Mouse (Mus musculus): Measurements from ENCODE around the gene Gtpbp1. TPM values are rescaled to one million over a fixed set of nuclear protein-coding genes. Genes with fewer than 3 reads are reported as not detected.

Gtpbp1 gene
- polyA plus RNA-seq, 1 experiment from 2014 or later, result 26.2 TPM

GRCm38 (mm10) chr15:79750266-79750665 lies 59.6 kb downstream of the Gtpbp1 start:
- H3K4me2 ChIP-seq (ENCODE audit: low read depth, low read length), result no peak overlapping the region
- H3K4me1 ChIP-seq (ENCODE audit: control insufficient read depth, low read depth, low read length), result no peaks in the 10 kb centered on the region
- H3K27ac ChIP-seq (ENCODE audit: low read length), result no peak overlapping the region
- H3K27me3 ChIP-seq (ENCODE audit: control insufficient read depth, insufficient read depth, low read depth, low read length), result no peaks in the 10 kb centered on the region
- no peak for ATAC-seq (ENCODE audit: low read depth)
- no peak overlapping the region for H3K4me3 ChIP-seq (ENCODE audit: low read depth, low read length)
- 73% methylated on average over 8 of the region's 8 CpGs for WGBS (ENCODE audit: insufficient replicate concordance)
- H3K9ac ChIP-seq (ENCODE audit: low read depth, low read length), result no peak overlapping the region
- no peaks in the 10 kb centered on the region for H3K36me3 ChIP-seq (ENCODE audit: control insufficient read depth, insufficient read depth)
- H3K9me3 ChIP-seq (replicated peaks; ENCODE audit: control insufficient read depth, low read length), result no peaks in the 10 kb centered on the region

DNA sequence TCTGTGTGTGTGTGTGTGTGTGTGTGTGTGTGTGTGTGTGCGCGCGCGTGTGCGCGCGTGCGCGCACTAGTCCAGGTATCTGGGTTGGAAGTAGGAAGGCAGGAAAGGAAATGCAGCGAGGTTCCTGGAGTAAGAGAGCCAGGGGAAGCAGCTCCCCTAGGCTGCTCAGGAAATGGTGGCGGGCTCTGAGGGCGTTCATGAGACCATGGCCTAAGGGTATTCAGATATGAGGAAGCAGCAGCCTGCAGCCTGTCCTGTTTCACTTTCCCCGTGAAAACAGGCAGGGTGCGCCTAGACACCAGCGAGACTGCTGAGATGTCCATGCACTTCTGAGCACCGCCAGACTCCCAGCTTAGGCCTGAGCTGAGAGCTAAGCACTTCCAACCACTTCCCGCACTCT lies 61.1 kb downstream of the Gtpbp1 start:
- Histone ChIP-seq H3K4me1 (ENCODE audit: control insufficient read depth, low read depth, low read length) (no peaks in the 10 kb centered on the region), H3K4me2 (ENCODE audit: low read depth, low read length) (no peak overlapping the region), H3K4me3 (ENCODE audit: low read depth, low read length) (no peak overlapping the region), H3K9ac (ENCODE audit: low read depth, low read length) (no peak overlapping the region), H3K27me3 (ENCODE audit: control insufficient read depth, insufficient read depth, low read depth, low read length) (no peaks in the 10 kb centered on the region), H3K27ac (ENCODE audit: low read length) (no peak overlapping the region), H3K36me3 (ENCODE audit: control insufficient read depth, insufficient read depth) (no peaks in the 10 kb centered on the region), H3K9me3 (replicated peaks; ENCODE audit: control insufficient read depth, low read length) (no peaks in the 10 kb centered on the region)
- 60% methylated on average over 17 of the region's 17 CpGs for WGBS (ENCODE audit: insufficient replicate concordance)
- ATAC-seq (ENCODE audit: low read depth), result no peak

- 17% methylated on average over 11 of the region's 11 CpGs for WGBS (ENCODE audit: insufficient replicate concordance)
- no peak for ATAC-seq (ENCODE audit: low read depth)
- Histone ChIP-seq H3K9me3 (replicated peaks; ENCODE audit: control insufficient read depth, low read length) (no peaks in the 10 kb centered on the region), H3K27me3 (ENCODE audit: control insufficient read depth, insufficient read depth, low read depth, low read length) (no peaks in the 10 kb centered on the region), H3K36me3 (ENCODE audit: control insufficient read depth, insufficient read depth) (no peaks in the 10 kb centered on the region), H3K4me2 (ENCODE audit: low read depth, low read length) (no peak overlapping the region), H3K9ac (ENCODE audit: low read depth, low read length) (no peak overlapping the region), H3K27ac (ENCODE audit: low read length) (no peak overlapping the region), H3K4me1 (ENCODE audit: control insufficient read depth, low read depth, low read length) (no peaks in the 10 kb centered on the region), H3K4me3 (ENCODE audit: low read depth, low read length) (no peak overlapping the region)
These were observed 62.2 kb downstream of the Gtpbp1 start for GRCm38 (mm10) chr15:79752742-79753419.

DNA sequence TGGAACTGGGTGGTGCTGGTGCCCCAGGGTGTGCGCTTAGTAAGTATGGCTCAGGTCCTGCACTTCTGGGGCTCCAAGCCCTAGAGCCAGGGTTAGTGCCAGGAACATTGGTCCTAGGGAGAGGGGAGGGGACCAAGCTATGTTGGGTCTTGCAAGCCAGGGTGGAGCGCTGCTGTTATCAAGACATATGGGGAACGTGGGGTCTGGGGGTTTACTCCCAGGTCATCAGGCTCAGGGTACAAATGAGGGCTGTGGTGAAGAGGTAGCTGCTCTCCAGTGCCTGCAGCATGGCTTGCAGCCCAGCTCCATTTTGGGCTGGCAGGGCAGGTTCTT lies 62.7 kb downstream of the Gtpbp1 start:
- Histone ChIP-seq H3K27ac (ENCODE audit: low read length) (no peak overlapping the region), H3K4me1 (ENCODE audit: control insufficient read depth, low read depth, low read length) (no peaks in the 10 kb centered on the region), H3K9ac (ENCODE audit: low read depth, low read length) (no peak overlapping the region), H3K27me3 (ENCODE audit: control insufficient read depth, insufficient read depth, low read depth, low read length) (no peaks in the 10 kb centered on the region), H3K4me3 (ENCODE audit: low read depth, low read length) (no peak overlapping the region), H3K4me2 (ENCODE audit: low read depth, low read length) (no peak overlapping the region), H3K9me3 (replicated peaks; ENCODE audit: control insufficient read depth, low read length) (no peaks in the 10 kb centered on the region), H3K36me3 (ENCODE audit: control insufficient read depth, insufficient read depth) (no peaks in the 10 kb centered on the region)
- 78% methylated on average over 3 of the region's 3 CpGs for WGBS (ENCODE audit: insufficient replicate concordance)
- ATAC-seq (ENCODE audit: low read depth), result no peak

DNA sequence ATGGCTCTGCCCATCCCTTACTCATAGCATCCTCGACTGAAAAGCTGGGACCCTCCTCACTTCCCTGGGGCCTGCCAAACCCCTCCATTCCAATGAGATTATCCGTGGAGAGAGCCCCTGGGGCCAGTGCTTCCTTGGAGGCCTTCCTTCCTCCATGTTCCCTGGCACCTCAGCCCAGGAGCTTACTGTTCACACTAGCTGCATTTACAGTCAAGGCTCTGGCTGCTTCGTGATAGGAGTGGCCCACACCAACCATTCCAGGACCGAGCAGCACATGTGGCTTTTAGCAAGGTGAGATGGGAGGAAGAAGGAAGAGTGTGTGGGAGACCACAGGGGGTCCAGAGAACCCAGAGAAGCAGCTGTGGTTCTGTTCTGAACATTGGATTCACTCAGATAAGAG lies 63.2 kb downstream of the Gtpbp1 start:
- no peak for ATAC-seq (ENCODE audit: low read depth)
- Histone ChIP-seq H3K27ac (ENCODE audit: low read length) (no peak overlapping the region), H3K9ac (ENCODE audit: low read depth, low read length) (no peak overlapping the region), H3K36me3 (ENCODE audit: control insufficient read depth, insufficient read depth) (no peaks in the 10 kb centered on the region), H3K4me3 (ENCODE audit: low read depth, low read length) (no peak overlapping the region), H3K9me3 (replicated peaks; ENCODE audit: control insufficient read depth, low read length) (no peaks in the 10 kb centered on the region), H3K4me2 (ENCODE audit: low read depth, low read length) (no peak overlapping the region), H3K27me3 (ENCODE audit: control insufficient read depth, insufficient read depth, low read depth, low read length) (no peaks in the 10 kb centered on the region), H3K4me1 (ENCODE audit: control insufficient read depth, low read depth, low read length) (no peaks in the 10 kb centered on the region)
- WGBS (ENCODE audit: insufficient replicate concordance), result 45% methylated on average over 4 of the region's 4 CpGs

GRCm38 (mm10) chr15:79755176-79755575 lies 64.5 kb downstream of the Gtpbp1 start:
- Histone ChIP-seq H3K9ac (ENCODE audit: low read depth, low read length) (no peak overlapping the region), H3K27me3 (ENCODE audit: control insufficient read depth, insufficient read depth, low read depth, low read length) (no peaks in the 10 kb centered on the region), H3K4me3 (ENCODE audit: low read depth, low read length) (no peak overlapping the region), H3K36me3 (ENCODE audit: control insufficient read depth, insufficient read depth) (no peaks in the 10 kb centered on the region), H3K9me3 (replicated peaks; ENCODE audit: control insufficient read depth, low read length) (no peaks in the 10 kb centered on the region), H3K4me1 (ENCODE audit: control insufficient read depth, low read depth, low read length) (no peaks in the 10 kb centered on the region), H3K27ac (ENCODE audit: low read length) (no peak overlapping the region), H3K4me2 (ENCODE audit: low read depth, low read length) (no peak overlapping the region)
- ATAC-seq (ENCODE audit: low read depth), result no peak
- WGBS (ENCODE audit: insufficient replicate concordance), result 57% methylated on average over 4 of the region's 4 CpGs

DNA sequence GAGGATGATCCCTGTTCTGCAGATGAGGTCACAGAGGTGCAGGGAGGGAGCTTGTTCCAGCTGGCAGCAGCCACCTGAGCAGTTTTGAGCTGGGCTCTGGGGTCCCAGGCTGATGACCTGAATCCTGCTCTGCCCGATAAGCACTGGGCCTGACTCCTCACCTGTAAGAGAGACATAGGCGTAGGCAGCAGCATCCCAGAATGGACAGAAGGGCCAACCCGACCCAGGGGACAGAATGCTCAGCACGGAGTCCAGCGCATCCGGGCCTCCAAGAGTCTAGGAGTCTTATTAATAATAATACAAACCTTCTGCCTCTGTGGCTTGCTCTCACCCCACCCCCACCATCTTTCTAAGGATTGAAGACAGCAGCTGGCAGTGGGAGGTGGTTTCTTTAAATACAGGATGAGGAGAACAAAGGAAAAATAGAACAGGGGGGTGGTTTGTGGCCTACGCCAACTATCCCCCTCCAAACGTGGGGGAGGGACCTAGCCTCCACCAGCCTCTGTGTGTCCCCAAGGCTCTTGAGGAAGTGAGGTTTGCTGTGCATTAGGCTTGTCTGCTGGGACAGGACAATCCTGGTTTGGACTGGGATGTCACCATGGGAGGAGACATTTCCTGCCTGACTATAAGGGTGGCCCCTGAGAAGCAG lies 65.5 kb downstream of the Gtpbp1 start:
- 58% methylated on average over 8 of the region's 8 CpGs for WGBS (ENCODE audit: insufficient replicate concordance)
- Histone ChIP-seq H3K4me2 (ENCODE audit: low read depth, low read length) (no peak overlapping the region), H3K9ac (ENCODE audit: low read depth, low read length) (no peak overlapping the region), H3K36me3 (ENCODE audit: control insufficient read depth, insufficient read depth) (no peaks in the 10 kb centered on the region), H3K27me3 (ENCODE audit: control insufficient read depth, insufficient read depth, low read depth, low read length) (no peaks in the 10 kb centered on the region), H3K9me3 (replicated peaks; ENCODE audit: control insufficient read depth, low read length) (no peaks in the 10 kb centered on the region), H3K4me1 (ENCODE audit: control insufficient read depth, low read depth, low read length) (no peaks in the 10 kb centered on the region), H3K4me3 (ENCODE audit: low read depth, low read length) (no peak overlapping the region), H3K27ac (ENCODE audit: low read length) (no peak overlapping the region)
- ATAC-seq (ENCODE audit: low read depth), result no peak

DNA sequence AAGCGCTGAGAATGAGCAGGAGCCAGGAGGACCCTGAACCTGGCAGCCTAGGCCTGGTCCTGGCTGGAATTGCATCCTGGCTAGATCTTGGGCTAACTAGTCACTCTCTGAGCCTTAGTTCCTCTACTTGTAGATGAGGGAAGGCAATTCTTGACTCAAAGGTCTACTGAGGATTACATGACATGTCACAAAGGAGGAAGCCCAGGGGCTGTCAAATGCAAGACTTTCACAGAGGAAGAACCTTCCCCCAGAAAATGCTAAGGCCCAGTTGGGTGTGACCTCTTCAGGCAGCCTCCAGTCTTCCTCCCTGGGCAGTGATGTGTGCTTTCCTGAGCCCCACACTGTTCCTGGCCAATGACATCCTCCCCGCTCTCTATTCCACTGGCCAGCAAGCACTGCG lies 66.5 kb downstream of the Gtpbp1 start:
- 58% methylated on average over 3 of the region's 3 CpGs for WGBS (ENCODE audit: insufficient replicate concordance)
- ATAC-seq (ENCODE audit: low read depth), result peak; percentile 20; the same call in 1 of the 2 replicates

DNA sequence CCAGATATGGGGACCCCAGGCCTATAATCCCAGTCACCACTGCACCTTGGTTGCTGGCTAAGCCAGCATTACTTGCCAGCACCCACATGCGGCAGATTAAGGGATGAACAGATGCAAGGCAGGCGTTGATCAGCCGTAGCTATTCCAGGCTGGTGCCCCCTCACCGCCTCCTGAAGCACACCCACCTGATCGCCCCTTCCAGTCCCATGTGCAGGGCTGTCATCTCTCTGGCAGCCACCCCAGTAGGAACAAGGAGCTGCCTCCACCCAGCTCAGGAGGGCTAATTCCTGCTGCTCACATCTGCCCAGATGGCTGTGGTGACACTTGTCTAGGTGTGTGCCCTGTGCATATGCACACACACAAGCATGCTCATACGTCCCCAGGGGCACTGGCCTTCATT lies 70.3 kb downstream of the Gtpbp1 start:
- ATAC-seq (ENCODE audit: low read depth), result no peak
- Histone ChIP-seq H3K4me2 (ENCODE audit: low read depth, low read length) (no peak overlapping the region), H3K9ac (ENCODE audit: low read depth, low read length) (no peak overlapping the region), H3K4me3 (ENCODE audit: low read depth, low read length) (no peak overlapping the region), H3K27me3 (ENCODE audit: control insufficient read depth, insufficient read depth, low read depth, low read length) (no peaks in the 10 kb centered on the region), H3K27ac (ENCODE audit: low read length) (no peak overlapping the region), H3K4me1 (ENCODE audit: control insufficient read depth, low read depth, low read length) (no peaks in the 10 kb centered on the region), H3K36me3 (ENCODE audit: control insufficient read depth, insufficient read depth) (no peaks in the 10 kb centered on the region), H3K9me3 (replicated peaks; ENCODE audit: control insufficient read depth, low read length) (no peaks in the 10 kb centered on the region)
- WGBS (ENCODE audit: insufficient replicate concordance), result 67% methylated on average over 6 of the region's 6 CpGs

More for the DNA sequence above, 66.5 kb downstream of the Gtpbp1 start:
- H3K27me3 ChIP-seq (ENCODE audit: control insufficient read depth, insufficient read depth, low read depth, low read length), result no peaks in the 10 kb centered on the region
- no peak overlapping the region for H3K4me2 ChIP-seq (ENCODE audit: low read depth, low read length)
- H3K27ac ChIP-seq (ENCODE audit: low read length), result peak overlapping the region; percentile 55; the same call in 1 of the 2 replicates
- H3K9ac ChIP-seq (ENCODE audit: low read depth, low read length), result no peak overlapping the region
- H3K4me1 ChIP-seq (ENCODE audit: control insufficient read depth, low read depth, low read length), result no peaks in the 10 kb centered on the region
- H3K4me3 ChIP-seq (ENCODE audit: low read depth, low read length), result no peak overlapping the region
- no peaks in the 10 kb centered on the region for H3K9me3 ChIP-seq (replicated peaks; ENCODE audit: control insufficient read depth, low read length)
- H3K36me3 ChIP-seq (ENCODE audit: control insufficient read depth, insufficient read depth), result no peaks in the 10 kb centered on the region
